Mouse (Mus musculus): ENCODE data around the gene Hif1an. TPM values are rescaled to one million over a fixed set of nuclear protein-coding genes. Genes with fewer than 3 reads are reported as not detected.
A peak's percentile ranks its signal among the peaks of the same experiment; 100 is the strongest.

Hif1an gene
- total RNA-seq, 2 experiments from 2014 or later: 6.6 to 6.7 TPM

DNA sequence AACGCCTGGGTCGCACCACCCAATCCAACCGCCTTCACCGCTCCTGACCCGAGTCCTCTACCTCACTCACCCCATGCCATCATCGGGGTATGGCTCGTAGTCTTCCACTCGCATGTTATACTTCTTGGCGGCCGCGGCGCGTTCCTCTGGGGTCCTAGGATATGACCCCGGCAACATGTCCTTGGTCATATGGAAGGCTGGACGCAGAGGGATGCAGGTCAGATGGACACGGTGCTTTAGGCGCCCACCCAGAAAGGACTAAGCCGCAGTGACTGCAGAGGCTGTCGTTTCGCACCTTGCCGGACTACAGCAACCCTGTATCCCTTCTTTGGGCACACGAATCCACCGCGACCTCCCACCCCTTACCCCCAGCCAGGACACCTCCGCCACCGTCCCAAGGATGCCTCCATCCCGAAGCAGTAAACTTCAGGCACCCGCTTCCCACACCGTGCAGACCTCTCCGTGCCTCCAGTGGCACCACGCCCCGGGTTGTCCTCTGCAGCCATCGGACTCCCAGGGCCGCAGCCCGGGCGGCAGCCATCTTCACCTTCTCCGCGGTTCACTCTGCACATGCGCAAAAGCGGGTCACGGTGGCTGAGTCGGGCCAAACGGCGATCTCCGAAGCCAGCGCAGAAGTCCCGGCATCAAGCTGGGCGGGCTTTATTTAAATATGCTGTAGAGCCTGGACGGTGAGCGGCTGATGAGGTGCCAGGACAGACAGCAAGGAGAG lies 7.6 kb upstream of the Hif1an start, which contains the start of gene Ndufb8:
Gene Ndufb8, minus strand, starts transcription at position 580 of the 730 bp plus-strand sequence.
- peak; percentile 97 for ATAC-seq (replicated peaks; ENCODE audit: poor library complexity)

DNA sequence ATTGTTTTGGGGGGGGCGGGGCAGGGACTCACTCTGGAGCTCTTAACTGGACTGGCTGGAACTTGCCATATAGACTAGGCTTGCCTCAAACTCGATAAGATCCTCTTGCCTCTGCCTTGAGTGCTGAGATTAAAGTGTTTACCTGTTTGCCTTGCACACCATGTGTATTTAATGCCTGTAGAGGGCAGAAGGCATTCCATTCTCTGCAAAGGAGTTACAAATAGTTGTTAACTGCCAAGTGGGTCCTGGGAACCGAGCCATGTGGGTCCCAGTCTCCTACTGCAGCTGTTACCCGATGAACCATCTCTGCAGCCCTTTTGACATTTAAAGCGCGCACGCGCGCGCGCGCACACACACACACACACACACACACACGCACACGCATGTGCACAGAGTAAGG lies 1.4 kb downstream of the Hif1an start:
- ATAC-seq (replicated peaks; ENCODE audit: poor library complexity): no peak

DNA sequence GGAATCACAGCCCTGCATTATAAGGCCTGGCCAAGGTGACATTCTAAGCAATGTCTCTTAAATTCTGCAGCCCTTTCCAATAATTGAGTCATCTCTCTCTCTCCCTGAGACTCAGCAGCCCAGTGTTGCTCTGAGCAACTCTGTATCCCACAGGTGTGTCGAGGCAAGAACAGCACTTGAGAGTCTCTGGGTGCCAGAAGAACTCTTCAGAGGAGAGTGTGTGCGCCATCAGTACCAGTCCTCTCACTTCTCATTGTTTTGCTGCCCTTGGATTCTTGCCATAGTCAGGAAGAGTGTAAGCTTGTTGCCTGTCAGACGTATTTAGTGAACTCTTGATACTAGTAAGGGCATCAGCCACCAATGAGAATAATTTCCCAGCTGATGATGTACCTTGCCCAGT lies 5.1 kb downstream of the Hif1an start:
- ATAC-seq (replicated peaks; ENCODE audit: poor library complexity): no peak

DNA sequence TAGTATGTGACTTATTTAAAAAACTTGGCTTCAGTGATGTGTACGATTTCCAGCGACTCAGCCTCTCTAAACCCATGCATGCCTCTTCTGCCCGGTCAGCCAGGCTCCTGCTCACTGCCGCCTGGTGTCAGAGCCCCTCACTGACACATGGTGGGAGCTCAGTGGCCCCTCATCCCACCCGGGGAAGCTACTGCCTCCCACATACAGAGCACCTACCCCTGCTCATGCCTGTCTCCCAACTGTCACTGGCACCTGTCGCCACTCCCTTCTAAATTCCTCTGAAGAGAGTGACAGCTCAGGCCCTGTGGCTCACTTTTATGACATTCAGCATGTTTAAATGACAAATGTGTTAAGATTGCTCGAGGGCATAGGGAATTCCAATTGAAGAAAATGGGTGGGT lies 13.6 kb downstream of the Hif1an start:
- ATAC-seq (replicated peaks; ENCODE audit: poor library complexity): no peak

DNA sequence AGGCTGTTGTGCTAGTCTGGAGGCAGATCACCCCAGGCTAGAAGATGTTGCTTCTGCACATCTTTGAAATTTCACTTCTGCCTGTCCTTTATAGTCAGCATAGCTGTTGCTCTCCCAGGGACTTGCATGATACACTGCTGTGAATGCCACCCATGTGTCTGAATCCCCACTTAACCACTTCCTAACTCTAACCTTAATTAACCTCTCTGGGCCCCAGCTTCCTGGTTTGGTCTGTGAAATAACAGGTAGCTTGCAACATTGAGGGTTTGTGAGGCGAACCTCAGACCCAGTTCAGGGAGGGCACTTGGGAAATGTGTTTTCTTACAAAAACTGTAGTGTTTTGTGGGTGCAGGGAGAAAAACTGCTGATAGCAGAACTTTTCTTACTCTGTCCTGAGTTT lies 15.4 kb downstream of the Hif1an start:
- ATAC-seq (replicated peaks; ENCODE audit: poor library complexity): peak; percentile 62

DNA sequence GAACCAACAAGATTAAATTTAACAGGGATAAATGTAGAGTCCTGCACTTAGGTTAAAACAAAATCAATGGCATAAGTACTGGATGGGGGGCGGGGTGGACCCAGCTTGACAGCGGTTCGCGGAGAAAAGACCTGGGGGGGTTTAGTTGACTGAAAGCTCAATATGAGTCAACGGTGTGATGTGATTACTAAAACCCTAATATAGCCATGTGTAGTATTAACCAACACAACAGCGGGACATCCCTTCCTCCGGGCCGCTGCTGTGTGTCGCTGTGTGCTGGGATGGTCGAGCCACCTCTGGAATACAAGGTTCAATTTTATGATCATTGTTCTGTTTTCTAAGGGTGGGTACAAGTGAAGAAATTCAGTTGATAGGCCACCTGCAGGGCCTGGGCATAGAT lies 19.5 kb downstream of the Hif1an start:
- ATAC-seq (replicated peaks; ENCODE audit: poor library complexity): no peak

DNA sequence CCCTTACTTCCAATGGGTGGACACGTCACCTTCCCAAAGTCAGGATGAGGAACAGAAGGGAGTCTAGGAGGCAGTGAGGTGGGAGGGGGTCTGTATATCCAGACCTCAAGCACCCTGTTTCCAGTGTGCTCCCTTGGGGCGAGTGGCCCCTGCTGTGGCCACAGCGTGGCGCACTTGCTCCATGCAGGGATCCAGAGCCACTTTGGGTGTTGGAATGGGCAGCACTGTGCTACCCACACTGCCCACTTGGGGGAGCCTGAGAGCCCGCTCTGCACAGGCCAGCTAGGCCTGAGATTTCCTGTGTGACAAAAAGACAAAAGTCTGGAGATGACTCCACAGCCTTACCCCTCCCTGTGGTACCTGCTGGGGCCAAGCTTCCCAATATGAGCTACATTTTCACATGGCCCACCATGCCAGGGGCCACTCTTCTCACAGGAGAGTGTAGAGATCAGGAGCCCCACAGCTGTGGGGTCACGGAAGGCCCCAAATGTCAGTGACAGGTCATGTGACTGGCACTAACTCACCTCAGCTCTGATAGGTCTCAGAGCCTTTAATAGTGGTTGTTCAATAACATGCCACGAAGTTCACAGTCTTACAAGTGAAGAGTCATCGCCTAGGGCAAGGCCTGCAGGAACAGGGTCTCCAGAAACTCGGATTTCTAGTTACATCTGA lies 20.1 kb downstream of the Hif1an start:
- peak; percentile 98 for ATAC-seq (replicated peaks; ENCODE audit: poor library complexity)

DNA sequence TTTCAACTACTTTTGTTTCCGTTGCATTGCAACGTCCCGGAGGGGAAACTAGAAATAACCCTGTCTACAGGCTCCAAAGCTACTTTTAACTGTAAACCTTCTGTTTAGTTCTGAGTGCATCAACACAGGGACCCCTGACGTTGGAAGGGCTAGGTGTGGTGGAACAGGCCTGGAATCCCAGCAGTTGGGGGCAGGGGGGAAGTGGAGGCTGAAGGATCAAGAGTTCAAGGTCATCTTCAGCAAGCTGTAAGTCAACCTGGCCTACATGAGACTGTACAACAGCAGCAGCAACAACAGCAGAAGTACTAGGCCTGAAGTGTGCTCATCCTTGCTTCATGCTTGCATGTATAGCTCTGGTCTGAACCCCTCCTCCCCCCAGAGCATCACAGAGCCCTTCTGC lies 25.4 kb downstream of the Hif1an start:
- ATAC-seq (replicated peaks; ENCODE audit: poor library complexity): no peak

DNA sequence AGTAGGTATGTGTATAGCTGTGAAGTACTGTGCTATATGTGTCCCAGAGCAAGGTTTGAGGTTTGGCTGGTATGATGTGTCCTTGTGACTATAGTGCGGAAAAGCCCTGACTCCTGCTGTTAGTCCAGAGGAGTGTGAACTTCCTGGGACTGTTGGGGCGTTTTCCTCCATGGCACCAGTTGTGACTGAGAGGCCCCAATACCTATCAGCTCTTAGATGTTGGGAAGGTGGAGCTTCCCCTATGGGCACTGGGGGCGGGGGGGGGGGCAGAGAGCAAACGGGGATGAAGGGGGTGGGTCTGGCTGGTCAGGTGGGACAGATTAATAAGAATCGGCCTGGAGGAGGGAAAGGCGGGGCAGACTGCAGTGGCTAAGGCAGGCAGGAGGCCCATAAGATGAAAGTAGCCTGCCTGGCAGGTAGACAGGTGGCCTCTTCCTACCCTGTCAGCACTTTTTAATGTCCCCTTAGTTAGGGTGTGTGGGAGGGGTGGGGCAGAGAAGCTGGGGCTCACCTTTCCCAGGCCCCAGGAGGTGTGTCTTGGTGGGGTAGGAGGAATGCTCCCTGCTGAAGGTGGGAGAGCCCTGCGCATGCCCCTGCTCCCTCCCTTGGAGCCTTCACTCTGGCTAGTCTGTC lies 27.1 kb downstream of the Hif1an start:
- no peak for ATAC-seq (replicated peaks; ENCODE audit: poor library complexity)

DNA sequence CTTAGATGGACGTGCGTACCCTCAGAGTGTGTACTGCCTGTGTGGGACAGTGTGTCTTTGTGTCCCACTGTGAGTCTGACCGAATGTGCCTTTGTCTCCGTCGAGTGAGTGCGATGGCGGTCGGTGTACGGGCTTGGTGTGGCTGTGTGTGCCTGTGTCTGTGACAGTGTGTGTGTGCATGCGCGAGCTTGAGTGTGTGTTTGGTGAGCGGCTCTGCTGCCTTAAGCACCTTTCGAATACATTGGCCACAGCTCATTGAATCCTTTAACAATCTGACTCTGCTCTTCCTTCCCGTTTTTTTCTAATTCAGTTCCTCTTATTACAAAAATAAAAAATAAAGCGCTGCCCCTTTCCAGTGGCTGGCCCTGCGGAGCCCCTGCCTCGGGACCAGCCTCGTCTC lies 28.3 kb downstream of the Hif1an start:
- ATAC-seq (replicated peaks; ENCODE audit: poor library complexity): peak; percentile 23; the same call in 1 of the 2 replicates

DNA sequence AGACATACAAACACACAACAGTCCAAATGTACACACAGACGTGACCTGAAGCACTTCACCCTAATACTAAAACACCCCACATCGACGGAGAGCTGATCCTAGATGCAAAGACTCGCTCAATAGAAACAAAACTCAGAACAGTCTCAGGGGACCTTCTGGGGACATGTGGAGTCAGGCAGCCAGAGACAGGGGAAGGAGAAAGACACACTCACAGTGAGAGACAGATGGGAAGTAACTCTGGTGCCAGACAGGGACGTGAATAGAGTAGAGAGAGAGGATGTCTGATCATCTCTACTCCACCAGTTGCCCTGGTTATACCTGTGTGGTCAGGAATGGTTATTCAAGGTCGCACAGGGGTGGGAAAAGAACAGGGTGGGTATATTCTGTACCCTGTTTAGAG lies 29.0 kb downstream of the Hif1an start:
- ATAC-seq (replicated peaks; ENCODE audit: poor library complexity): no peak

DNA sequence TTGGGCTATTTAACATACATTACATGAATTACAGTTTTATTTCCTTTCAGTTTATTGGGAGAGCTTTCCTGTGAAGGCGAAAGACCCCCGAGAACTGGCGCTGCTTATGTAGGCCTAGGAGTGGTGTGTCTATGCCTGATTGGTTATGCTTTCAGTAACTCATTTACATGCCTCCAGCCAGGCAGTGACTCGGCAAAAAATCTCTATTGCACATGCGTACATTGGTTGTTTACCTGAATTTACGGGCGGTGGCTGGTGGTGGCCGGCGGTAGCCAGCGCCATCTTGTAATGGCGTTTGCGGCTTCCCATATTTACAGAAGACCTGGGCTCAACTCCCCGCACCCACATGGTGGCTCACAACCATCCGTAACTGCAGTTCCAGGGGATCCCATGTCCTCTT lies 31.5 kb downstream of the Hif1an start:
- no peak for ATAC-seq (replicated peaks; ENCODE audit: poor library complexity)

DNA sequence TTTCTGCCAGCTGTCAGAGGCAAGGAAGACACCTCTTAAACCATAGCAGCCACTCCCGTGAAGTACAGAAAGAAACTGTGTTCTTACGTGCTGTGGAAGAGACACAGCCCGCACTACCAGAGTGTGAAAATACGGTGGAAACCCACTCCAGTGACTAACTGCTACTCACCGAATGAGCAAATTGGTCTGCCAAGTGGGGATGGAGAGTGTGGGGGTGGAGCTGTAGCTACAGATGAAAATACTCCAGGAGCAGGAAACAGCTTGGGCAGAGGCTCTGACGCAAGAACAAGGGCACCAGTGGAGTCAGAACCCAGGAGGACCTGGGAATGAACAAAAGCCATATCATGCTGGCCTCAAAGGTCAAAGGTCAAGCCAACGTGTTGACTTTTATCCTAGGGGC lies 55.5 kb downstream of the Hif1an start:
- no peak for ATAC-seq (replicated peaks; ENCODE audit: poor library complexity)

Other genes with a start within 250 kb of the Hif1an start
- gene Scd4, start 229.8 kb upstream of the Hif1an start, total RNA-seq (2015): 0.35 TPM in 1 of 2 replicates, not detected in the other
- not detected in 2 replicates for gene Scd4, start 229.8 kb upstream of the Hif1an start, total RNA-seq (2017)
- gene Scd1, start 155.0 kb upstream of the Hif1an start, total RNA-seq (2015): 0.46 and 0.49 TPM in 2 replicates
- gene Scd1, start 155.0 kb upstream of the Hif1an start, total RNA-seq (2017): 0.54 and 1.1 TPM in 2 replicates
- not detected in 2 replicates for gene Wnt8b, start 69.4 kb upstream of the Hif1an start, total RNA-seq (2015)
- not detected in 2 replicates for gene Wnt8b, start 69.4 kb upstream of the Hif1an start, total RNA-seq (2017)
- 0.52 and 0.54 TPM in 2 replicates for gene Sec31b, start 17.0 kb upstream of the Hif1an start, total RNA-seq (2015)
- 1.4 and 3.9 TPM in 2 replicates for gene Sec31b, start 17.0 kb upstream of the Hif1an start, total RNA-seq (2017)
- 2.2 TPM in 1 of 2 replicates, not detected in the other for gene Gm20538, start 10.0 kb upstream of the Hif1an start, total RNA-seq (2015)
- not detected in 2 replicates for gene Gm20538, start 10.0 kb upstream of the Hif1an start, total RNA-seq (2017)
- 361 and 370 TPM in 2 replicates for gene Ndufb8, start 7.4 kb upstream of the Hif1an start, total RNA-seq (2015)
- gene Ndufb8, start 7.4 kb upstream of the Hif1an start, total RNA-seq (2017): 243 and 315 TPM in 2 replicates
- gene Pax2, start 193.2 kb downstream of the Hif1an start, total RNA-seq (2015): not detected in 2 replicates
- gene Pax2, start 193.2 kb downstream of the Hif1an start, total RNA-seq (2017): not detected in 2 replicates